16 mouse cellular contexts compared by ENCODE assay signal in the genomic region with DNA sequence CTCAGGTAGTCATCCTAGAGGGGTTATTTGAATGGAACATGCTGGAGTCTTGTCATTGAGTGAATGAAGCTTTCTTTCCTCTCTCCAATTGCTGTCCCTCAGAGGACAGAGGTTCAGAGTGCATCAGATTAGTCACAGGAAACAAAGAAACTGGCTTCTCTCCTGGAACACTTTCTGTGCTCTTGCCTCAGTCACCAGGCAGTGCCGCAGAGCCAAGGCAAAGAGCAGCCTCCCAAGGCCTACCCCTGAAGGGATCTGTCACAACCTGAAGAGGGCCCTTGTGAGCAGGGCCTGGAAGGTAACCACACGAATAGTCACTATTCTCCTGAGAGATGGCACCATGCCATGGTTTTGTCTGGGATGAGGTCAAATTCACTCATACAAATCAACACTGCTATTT. TPM values are rescaled to one million over a fixed set of nuclear protein-coding genes. Genes with fewer than 3 reads are reported as not detected.
DNase-seq lines count a peak whose midpoint lies in the region; ATAC-seq and TF ChIP-seq lines count a peak whose summit lies in the region.
"Had no signal": no experiment of that assay in that cellular context is flagged by ENCODE, and none has a peak within 500 bp of the region (broad histone marks: within the 10 kb centered on the region; RNA-seq: fewer than 3 reads in every experiment).

No protein-coding gene starts in this region.

- TF ChIP-seq CTCF in left cerebral cortex, adult 2 months (IDR thresholded peaks at IDR 0.05): no peak; the same call in 1 of the 2 replicates

- intact Hi-C loops in left cerebral cortex, adult 2 months (cut with DNase I): no loop called here

- H3K9me3 ChIP-seq in forebrain, embryonic 12.5 days: peaks cover 6% of the 10 kb centered on the region
- H3K9me3 ChIP-seq: heart, embryonic 15.5 days; stomach, embryonic 15.5 days had no signal

- WGBS in forebrain, embryonic 12.5 days: 62% methylated on average over 2 of the region's 2 CpGs

- peaks cover 21% of the 10 kb centered on the region for H3K4me1 ChIP-seq in forebrain, embryonic 12.5 days
- H3K4me1 ChIP-seq: heart, embryonic 15.5 days; hindbrain, embryonic 12.5 days; stomach, embryonic 15.5 days had no signal

- no peak overlapping the region for H3K9ac ChIP-seq in forebrain, embryonic 12.5 days
- H3K9ac ChIP-seq: heart, embryonic 15.5 days; hindbrain, embryonic 12.5 days; liver, embryonic 14.5 days; stomach, embryonic 15.5 days had no signal

- no peaks in the 10 kb centered on the region for H3K36me3 ChIP-seq in forebrain, embryonic 12.5 days (replicated peaks)
- H3K36me3 ChIP-seq: heart, embryonic 15.5 days; hindbrain, embryonic 12.5 days; stomach, embryonic 15.5 days had no signal

- DNase-seq in adrenal gland, adult (ENCODE audit: inconsistent age in 2 of 2, low spot score in 1 of 2): peak; percentile 47 to 78
- no peak for DNase-seq in adrenal gland, postnatal 4 days (ENCODE audit: low spot score in 2 of 2)
- DNase-seq in left cerebral cortex, adult 2 months (ENCODE audit: extremely low spot score in 1 of 2, low spot score in 2 of 2): no peak
- DNase-seq in left cerebral cortex, adult 18-20 months (ENCODE audit: low spot score in 2 of 2): no peak
- peak; percentile 27 for DNase-seq in MN1 (ENCODE audit: low spot score)
- DNase-seq in kidney, postnatal 36 days: peak; percentile 42 to 45
- DNase-seq in layer of hippocampus, adult 11-12 months (ENCODE audit: low spot score): no peak
- DNase-seq: cerebellum, adult 9-10 months; thymus, postnatal 4 days had no signal

- H3K4me2 ChIP-seq in forebrain, embryonic 12.5 days: no peak overlapping the region
- H3K4me2 ChIP-seq: heart, embryonic 15.5 days; hindbrain, embryonic 12.5 days; stomach, embryonic 15.5 days had no signal

- ATAC-seq in forebrain, embryonic 12.5 days (ENCODE audit: low FRiP score): no peak

- no peaks in the 10 kb centered on the region for H3K27me3 ChIP-seq in forebrain, embryonic 12.5 days
- H3K27me3 ChIP-seq: heart, embryonic 15.5 days; hindbrain, embryonic 12.5 days; stomach, embryonic 15.5 days had no signal

- peak overlapping the region; percentile 21; the same call in 1 of the 2 replicates for H3K27ac ChIP-seq in left cerebral cortex, adult 2 months
- H3K27ac ChIP-seq in forebrain, embryonic 12.5 days: no peak overlapping the region
- H3K27ac ChIP-seq: heart, embryonic 15.5 days; hindbrain, embryonic 12.5 days; liver, embryonic 14.5 days; stomach, embryonic 15.5 days had no signal

- no peak overlapping the region for H3K4me3 ChIP-seq in left cerebral cortex, adult 2 months
- H3K4me3 ChIP-seq in forebrain, embryonic 12.5 days (replicated peaks): no peak overlapping the region
- H3K4me3 ChIP-seq: heart, embryonic 15.5 days; hindbrain, embryonic 12.5 days; stomach, embryonic 15.5 days had no signal

RNA-seq across cellular contexts. Expression of a gene that starts 18.3 kb away (rescaled TPM):
- total RNA-seq in adrenal gland, postnatal 4 days (2021): 1 to 10 TPM in 1 of 2 experiments, under 1 TPM in 1; 0.99 to 1.0 TPM
- total RNA-seq in left cerebral cortex, adult 2 months (2021): 10 to 100 TPM; 23.6 to 27.5 TPM
- total RNA-seq in left cerebral cortex, adult 18-20 months (2021): 10 to 100 TPM; 20.7 to 25.6 TPM
- polyA plus RNA-seq in forebrain, embryonic 12.5 days (2016; fragmentation: Nextera tagmentation; extraction: Ambion mirVana): 0.36 and 0.72 TPM in 2 replicates
- total RNA-seq: granulocyte monocyte progenitor cell, adult 5-6 weeks; megakaryocyte, adult 5-6 weeks had no signal

Comparison
In these comparisons a context has a peak if more than half of its experiments do, and no peak if none do; other contexts are left out.
1. DNase-seq: peak in adrenal gland, adult (2 of 2), MN1 (single experiment) and kidney, postnatal 36 days (2 of 2); none in adrenal gland, postnatal 4 days (0 of 2), left cerebral cortex, adult 2 months (0 of 2), left cerebral cortex, adult 18-20 months (0 of 2) and layer of hippocampus, adult 11-12 months (single experiment).
2. RNA of a gene that starts 18.3 kb away (total RNA-seq): 23.6 to 27.5 TPM in left cerebral cortex, adult 2 months and 20.7 to 25.6 TPM in left cerebral cortex, adult 18-20 months; 0.99 to 1.0 TPM in adrenal gland, postnatal 4 days; every median in the first group is over 10 times any median in the second.